Mouse (Mus musculus) small intestine, adult 2 months (tissue): ENCODE measurements around the gene Naa25.

Source experiments
- CTCF ChIP-seq: fragments of 200-500 bp; IDR thresholded peaks from 2 replicates; pipeline ENCODE4 v1.5.1; 2012; ENCODE audit warnings: low read depth, mild to moderate bottlenecking, control low read depth, inconsistent platforms, low read length, moderate library complexity, mixed read lengths; ENCODE audit not compliant: insufficient replicate concordance, insufficient read length; ENCODE audit errors: extremely low read depth
- POLR2A ChIP-seq: fragments of 200-500 bp; IDR thresholded peaks from 2 replicates; pipeline ENCODE4 v1.6.1; 2012; ENCODE audit warnings: low read depth, mild to moderate bottlenecking, control low read depth, inconsistent platforms, low read length, moderate library complexity

DNA sequence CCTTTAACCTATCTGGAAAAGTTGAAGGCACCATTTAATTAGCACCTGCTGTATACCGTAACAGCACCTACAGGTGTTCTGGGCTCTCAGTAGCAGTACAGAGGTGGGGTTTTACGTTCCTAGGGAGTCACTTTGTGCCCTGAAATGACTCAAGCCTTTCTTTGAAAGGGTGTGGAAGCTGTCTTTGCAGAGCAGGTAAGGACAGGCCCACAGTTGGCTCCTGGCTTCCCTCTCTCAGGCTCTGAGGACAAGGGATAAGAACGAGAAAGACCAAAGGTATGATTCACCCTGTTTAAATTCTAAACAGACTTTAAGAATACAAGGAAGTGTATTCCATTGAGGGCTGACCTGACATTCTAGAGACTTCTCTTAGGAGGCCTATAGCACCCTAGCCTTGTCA, 4.3 kb upstream of the Naa25 start:
- TF ChIP-seq CTCF (no peak), POLR2A (no peak)
